Mouse (Mus musculus): ENCODE results near the gene Fxyd6. TPM values are rescaled to one million over a fixed set of nuclear protein-coding genes. Genes with fewer than 3 reads are reported as not detected.

The Fxyd6 gene
- polyA plus RNA-seq, 1 experiment from 2014 or later, result 45.4 TPM

DNA sequence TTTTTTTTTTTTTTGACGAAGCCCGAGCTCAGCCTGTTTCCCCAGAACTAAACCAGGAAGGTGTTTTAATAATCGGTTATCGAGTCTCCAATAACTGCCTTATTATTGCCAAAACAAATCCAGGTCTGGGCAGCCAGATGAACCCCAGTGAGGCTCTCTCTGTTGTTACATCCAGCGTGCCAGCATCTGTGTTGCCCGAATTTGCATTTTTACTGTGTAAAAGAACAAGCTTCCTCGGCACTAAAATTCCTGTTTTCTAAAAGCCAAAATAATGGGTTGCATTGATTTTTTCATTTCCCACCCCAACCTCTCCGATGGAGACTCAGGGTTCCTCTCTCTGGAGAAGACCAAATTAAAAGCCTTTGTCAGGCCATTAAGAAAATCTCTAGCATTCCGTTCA lies 63.1 kb downstream of the Fxyd6 start:
- WGBS, result 77% methylated on average over 9 of the region's 9 CpGs
- H3K27ac ChIP-seq, result no peak overlapping the region
- H3K27me3 ChIP-seq, result peaks cover 53% of the 10 kb centered on the region
- H3K9ac ChIP-seq, result no peak overlapping the region
- ATAC-seq (ENCODE audit: borderline replicate concordance, extremely low read depth, low FRiP score, low TSS enrichment), result no peak
- H3K4me1 ChIP-seq, result peaks cover 10% of the 10 kb centered on the region; the same call in 1 of the 2 replicates
- H3K4me3 ChIP-seq, result no peak overlapping the region
- no peak overlapping the region for H3K4me2 ChIP-seq
- no peaks in the 10 kb centered on the region for H3K9me3 ChIP-seq
- no peaks in the 10 kb centered on the region for H3K36me3 ChIP-seq

GRCm38 (mm10) chr9:45434171-45434570 lies 64.2 kb downstream of the Fxyd6 start:
- no peak for ATAC-seq (ENCODE audit: borderline replicate concordance, extremely low read depth, low FRiP score, low TSS enrichment)
- H3K4me2 ChIP-seq, result no peak overlapping the region
- no peak overlapping the region for H3K27ac ChIP-seq
- no peak overlapping the region for H3K9ac ChIP-seq
- no peak overlapping the region for H3K4me3 ChIP-seq
- 63% methylated on average over 2 of the region's 2 CpGs for WGBS
- H3K36me3 ChIP-seq, result no peaks in the 10 kb centered on the region
- H3K27me3 ChIP-seq, result peaks cover 47% of the 10 kb centered on the region
- H3K4me1 ChIP-seq, result peaks cover 10% of the 10 kb centered on the region; the same call in 1 of the 2 replicates
- H3K9me3 ChIP-seq, result no peaks in the 10 kb centered on the region

- 58% methylated on average over 4 of the region's 4 CpGs for WGBS
- no peak overlapping the region for H3K4me3 ChIP-seq
Measured at GRCm38 (mm10) chr9:45439025-45439424, 69.0 kb downstream of the Fxyd6 start.

DNA sequence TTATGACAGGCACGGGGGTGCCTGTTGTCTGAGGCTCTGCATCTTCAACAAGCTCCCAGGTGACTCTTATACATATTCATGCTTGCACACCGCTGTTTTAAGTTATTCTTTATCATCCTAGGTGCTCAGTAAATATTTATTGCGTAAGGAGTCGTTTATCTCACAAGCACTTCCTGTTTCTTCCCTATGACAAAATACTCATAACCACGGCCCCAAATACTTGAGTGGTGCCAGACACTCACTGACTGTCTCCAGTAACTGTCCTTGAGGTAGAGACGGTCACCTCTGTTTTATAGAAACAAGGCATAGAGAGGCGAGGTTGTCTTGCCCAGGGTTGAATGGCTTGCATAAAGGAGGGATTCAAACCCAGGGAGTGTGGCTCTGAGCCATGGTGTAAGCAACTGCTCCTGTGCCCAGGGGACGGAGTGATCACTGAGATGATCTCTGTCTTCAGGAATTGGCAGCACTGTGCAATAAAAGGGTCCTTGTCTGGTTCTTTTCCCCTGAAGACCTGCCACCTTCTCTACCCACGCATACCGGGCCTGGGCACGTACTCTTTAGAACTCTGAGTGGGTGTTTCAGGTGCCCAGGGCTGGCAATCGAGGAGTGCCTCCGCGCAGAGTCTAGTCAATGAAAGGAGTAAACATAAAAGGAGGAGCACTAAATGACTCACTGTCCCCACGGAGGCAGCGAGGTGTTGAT lies 70.2 kb downstream of the Fxyd6 start:
- no peaks in the 10 kb centered on the region for H3K9me3 ChIP-seq
- no peaks in the 10 kb centered on the region for H3K4me1 ChIP-seq
- H3K4me2 ChIP-seq, result no peak overlapping the region
- WGBS, result 60% methylated on average over 16 of the region's 16 CpGs
- no peaks in the 10 kb centered on the region for H3K27me3 ChIP-seq
- H3K4me3 ChIP-seq, result no peak overlapping the region
- H3K36me3 ChIP-seq, result no peaks in the 10 kb centered on the region
- H3K9ac ChIP-seq, result no peak overlapping the region
- no peak for ATAC-seq (ENCODE audit: borderline replicate concordance, extremely low read depth, low FRiP score, low TSS enrichment)
- no peak overlapping the region for H3K27ac ChIP-seq

More at GRCm38 (mm10) chr9:45439025-45439424, 69.0 kb downstream of the Fxyd6 start:
- Histone ChIP-seq H3K9ac (no peak overlapping the region), H3K4me1 (no peaks in the 10 kb centered on the region), H3K36me3 (no peaks in the 10 kb centered on the region), H3K27me3 (no peaks in the 10 kb centered on the region), H3K27ac (no peak overlapping the region), H3K9me3 (no peaks in the 10 kb centered on the region), H3K4me2 (no peak overlapping the region)
- ATAC-seq (ENCODE audit: borderline replicate concordance, extremely low read depth, low FRiP score, low TSS enrichment), result no peak

GRCm38 (mm10) chr9:45444251-45444798 lies 74.3 kb downstream of the Fxyd6 start:
- Histone ChIP-seq H3K4me3 (no peak overlapping the region), H3K9me3 (no peaks in the 10 kb centered on the region), H3K27ac (no peak overlapping the region), H3K36me3 (no peaks in the 10 kb centered on the region), H3K4me2 (no peak overlapping the region), H3K4me1 (no peaks in the 10 kb centered on the region), H3K9ac (no peak overlapping the region), H3K27me3 (0 out of 2 replicates have a peak, but pooled peaks cover 3% of the 10 kb centered on the region)
- ATAC-seq (ENCODE audit: borderline replicate concordance, extremely low read depth, low FRiP score, low TSS enrichment), result no peak
- 65% methylated on average over 5 of the region's 5 CpGs for WGBS

Other genes starting within 250 kb of the Fxyd6 start
- gene Scn4b, start 231.8 kb upstream of the Fxyd6 start, polyA plus RNA-seq (2015; fragmentation: Nextera tagmentation; extraction: Ambion mirVana), result 0.48 and 0.65 TPM in 2 replicates
- 0.18 TPM in 1 of 2 replicates, not detected in the other for gene BC049352, start 188.2 kb upstream of the Fxyd6 start, polyA plus RNA-seq (2015; fragmentation: Nextera tagmentation; extraction: Ambion mirVana)
- 1.7 and 2.6 TPM in 2 replicates for gene Tmprss4, start 166.1 kb upstream of the Fxyd6 start, polyA plus RNA-seq (2015; fragmentation: Nextera tagmentation; extraction: Ambion mirVana)
- gene Il10ra, start 101.0 kb upstream of the Fxyd6 start, polyA plus RNA-seq (2015; fragmentation: Nextera tagmentation; extraction: Ambion mirVana), result 1.2 and 1.4 TPM in 2 replicates
- 0.28 and 0.37 TPM in 2 replicates for gene Tmprss13, start 51.1 kb upstream of the Fxyd6 start, polyA plus RNA-seq (2015; fragmentation: Nextera tagmentation; extraction: Ambion mirVana)
- 1.7 and 3.3 TPM in 2 replicates for gene Fxyd2, start 29.5 kb downstream of the Fxyd6 start, polyA plus RNA-seq (2015; fragmentation: Nextera tagmentation; extraction: Ambion mirVana)
- 0.10 and 0.27 TPM in 2 replicates for gene Dscaml1, start 56.4 kb downstream of the Fxyd6 start, polyA plus RNA-seq (2015; fragmentation: Nextera tagmentation; extraction: Ambion mirVana)

All from lung, embryonic 15.5 days (tissue).